Mouse (Mus musculus): ENCODE results near the gene Rps26. TPM values are rescaled to one million over a fixed set of nuclear protein-coding genes. Genes with fewer than 3 reads are reported as not detected.
"Not testable (repeated sequence)": the region's sequence is repeated elsewhere in the genome, so short reads cannot be mapped to it uniquely, and the experiment has no call there.

The Rps26 gene
- total RNA-seq, 2 experiments from 2014 or later, result 246 to 289 TPM

DNA sequence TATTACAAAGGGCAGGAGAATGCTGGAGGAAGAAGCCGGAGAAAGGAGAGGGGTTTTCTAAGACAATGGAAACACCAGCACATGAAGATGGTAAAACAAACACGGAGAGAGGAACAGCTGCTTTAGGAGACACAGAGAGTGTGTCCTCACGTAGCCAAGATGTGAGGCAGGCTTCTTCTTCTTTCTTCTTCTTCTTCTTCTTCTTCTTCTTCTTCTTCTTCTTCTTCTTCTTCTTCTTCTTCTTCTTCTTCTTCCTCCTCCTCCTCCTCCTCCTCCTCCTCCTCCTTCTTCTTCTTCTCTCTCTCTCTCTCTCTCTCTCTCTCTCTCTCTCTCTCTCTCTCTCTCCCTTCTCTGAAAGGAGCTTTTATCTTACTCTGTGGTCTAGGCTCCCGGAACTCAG, 12.7 kb downstream of the Rps26 start:
- DNase-seq, result not testable (repeated sequence)
- intact Hi-C loops (cut with DNase I), result loop anchor here (5.0 kb wide), 2 partner anchors 47 to 62 kb away; partner anchors contain the start of gene Pa2g4

DNA sequence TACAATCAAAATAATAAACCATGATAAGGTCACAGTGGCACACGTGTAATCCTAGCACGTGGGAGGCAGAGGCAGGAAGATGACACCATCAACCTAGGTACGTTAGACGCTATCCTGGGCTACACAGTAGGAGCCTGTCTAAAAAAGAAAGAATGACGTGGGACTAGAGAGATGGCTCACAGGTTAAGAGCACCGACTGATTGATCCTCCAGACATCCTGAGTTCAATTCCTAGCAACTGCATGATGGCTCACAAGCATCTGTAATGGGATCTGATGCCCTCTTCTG, 13.4 kb downstream of the Rps26 start:
- intact Hi-C loops (cut with DNase I), result loop anchor here (5.0 kb wide), 2 partner anchors 46 to 61 kb away; partner anchors contain the start of gene Pa2g4
- DNase-seq, result no peak

DNA sequence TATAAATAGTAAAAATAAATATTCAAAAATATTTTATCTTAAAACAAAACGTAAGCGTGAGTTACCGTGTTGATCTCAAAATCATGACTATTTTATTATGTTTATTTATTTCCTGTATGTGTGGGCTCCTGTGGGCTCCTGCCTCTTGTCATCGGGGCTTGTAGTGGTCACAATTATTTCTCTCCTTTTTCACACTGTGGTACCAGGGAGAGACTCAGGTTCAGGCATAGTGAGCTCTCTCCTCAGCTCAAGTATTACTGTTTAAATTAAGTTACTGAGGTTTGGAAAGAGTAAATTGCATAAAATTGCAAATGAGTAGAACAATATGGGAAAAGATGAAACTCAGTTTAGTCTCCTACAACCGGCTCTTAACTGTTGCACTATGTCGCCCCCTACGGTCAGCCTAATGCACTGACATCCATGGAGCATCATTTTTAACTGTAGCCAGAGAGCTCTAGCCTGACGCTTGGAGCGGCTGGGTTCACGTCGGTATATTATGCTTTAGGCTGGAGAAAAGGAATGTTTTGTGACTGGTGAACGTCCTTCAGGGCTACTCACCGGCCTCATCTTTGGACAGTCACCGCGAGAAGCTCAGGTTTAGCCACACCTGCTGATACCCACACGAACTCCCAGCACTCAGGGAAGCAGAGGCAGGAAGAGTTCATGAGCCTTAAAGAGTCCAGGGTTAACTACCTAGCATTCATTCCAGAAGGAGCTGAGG, 14.0 kb downstream of the Rps26 start:
- peak; percentile 71 to 82 for DNase-seq
- intact Hi-C loops (cut with DNase I), result loop anchor here (5.0 kb wide), 2 partner anchors 45 to 60 kb away; partner anchors contain the start of gene Pa2g4

GRCm38 (mm10) chr10:128606483-128606882, 20.1 kb downstream of the Rps26 start:
- intact Hi-C loops (cut with DNase I), result no loop called here
- DNase-seq, result no peak

DNA sequence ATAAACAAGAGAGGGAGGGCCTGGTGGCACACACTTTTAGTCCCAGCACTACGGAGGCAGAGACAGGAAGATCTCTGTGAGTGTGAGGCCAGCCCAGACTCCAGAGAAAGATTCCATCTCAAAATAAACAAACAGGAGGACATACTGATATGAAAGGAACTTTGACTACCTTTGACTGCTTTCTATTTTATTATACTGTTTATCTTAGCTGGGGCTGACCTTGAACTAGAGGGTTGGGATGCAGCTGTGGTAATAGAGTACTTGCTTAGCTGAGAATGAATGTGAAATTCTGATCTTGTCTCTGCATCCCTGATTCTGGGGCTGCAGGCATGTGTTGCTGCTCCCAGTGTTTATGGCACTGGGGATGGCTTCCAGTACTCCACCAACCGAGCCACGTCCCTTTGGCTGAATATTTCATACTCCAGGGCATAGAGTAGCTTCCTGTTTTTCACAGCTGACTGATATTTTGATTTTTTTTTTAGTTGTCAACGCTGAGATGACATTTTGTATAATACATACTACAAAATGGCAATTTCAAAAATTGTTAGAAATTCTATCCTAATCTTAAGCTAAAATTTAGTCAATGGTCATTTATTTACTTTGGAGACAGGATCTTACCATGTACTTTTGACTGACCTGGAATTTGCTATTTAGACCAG, 23.9 kb downstream of the Rps26 start:
- intact Hi-C loops (cut with DNase I), result no loop called here
- DNase-seq, result no peak

DNA sequence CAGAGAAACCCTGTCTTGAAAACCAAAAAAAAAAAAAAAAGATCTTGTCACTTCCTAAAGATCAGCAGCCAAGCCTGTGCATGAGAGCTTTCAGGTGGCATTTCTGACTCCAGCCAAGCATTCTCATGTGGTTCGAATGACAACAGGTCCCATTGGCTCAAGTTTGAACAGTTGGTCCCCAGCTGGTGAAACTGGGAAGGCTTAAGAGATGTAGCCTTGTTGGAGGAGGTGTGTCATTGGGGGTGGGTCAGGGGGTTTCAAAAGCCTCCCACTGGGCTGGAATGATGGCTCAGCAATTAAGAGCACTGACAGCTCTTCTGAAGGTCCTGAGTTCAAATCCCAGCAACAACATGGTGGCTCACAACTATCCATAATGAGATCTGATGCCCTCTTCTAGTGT, 25.0 kb downstream of the Rps26 start:
- intact Hi-C loops (cut with DNase I), result no loop called here
- DNase-seq, result no peak

DNA sequence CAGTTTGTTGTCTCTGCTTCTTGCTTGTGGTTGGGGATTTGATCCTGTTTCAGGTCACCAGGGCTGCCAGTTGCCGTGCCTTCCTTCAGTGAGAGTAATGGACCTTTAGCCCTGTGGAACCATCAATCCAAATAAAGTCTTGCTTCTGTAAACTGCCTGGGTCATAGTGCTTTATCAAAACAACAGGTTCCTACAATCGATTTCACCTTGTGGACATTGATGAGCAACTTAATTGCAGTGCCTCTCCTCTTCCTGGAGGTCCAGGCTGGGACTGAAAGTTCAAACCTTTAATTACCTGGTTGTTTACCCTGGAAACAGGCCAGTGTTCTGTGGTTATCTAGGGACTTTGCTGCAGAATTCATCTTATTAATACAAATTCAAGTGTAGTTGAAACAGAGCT, 28.1 kb downstream of the Rps26 start:
- intact Hi-C loops (cut with DNase I), result no loop called here
- DNase-seq, result no peak

DNA sequence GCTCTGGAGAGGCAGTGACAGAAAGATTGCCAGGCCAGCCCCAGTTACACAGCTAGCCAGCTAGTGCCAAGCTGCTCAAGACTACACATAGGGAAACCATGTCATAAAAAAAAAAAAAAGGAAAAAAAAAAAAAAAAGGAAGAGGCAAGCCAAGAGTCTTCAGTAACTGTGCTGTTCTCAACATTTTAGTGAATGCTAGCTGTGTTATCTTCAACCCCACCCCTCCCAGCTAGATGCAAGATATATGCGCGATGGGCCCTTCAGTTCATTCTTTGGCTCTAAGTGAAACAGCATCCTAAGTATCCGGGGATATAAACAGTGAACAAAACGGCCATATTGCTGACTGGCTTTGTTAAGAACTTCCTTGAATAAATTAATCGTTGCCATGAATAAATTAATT, 33.8 kb downstream of the Rps26 start:
- DNase-seq, result no peak
- intact Hi-C loops (cut with DNase I), result loop anchor here (5.0 kb wide), 1 partner anchor 40 kb away; no protein-coding TSS in a partner anchor

DNA sequence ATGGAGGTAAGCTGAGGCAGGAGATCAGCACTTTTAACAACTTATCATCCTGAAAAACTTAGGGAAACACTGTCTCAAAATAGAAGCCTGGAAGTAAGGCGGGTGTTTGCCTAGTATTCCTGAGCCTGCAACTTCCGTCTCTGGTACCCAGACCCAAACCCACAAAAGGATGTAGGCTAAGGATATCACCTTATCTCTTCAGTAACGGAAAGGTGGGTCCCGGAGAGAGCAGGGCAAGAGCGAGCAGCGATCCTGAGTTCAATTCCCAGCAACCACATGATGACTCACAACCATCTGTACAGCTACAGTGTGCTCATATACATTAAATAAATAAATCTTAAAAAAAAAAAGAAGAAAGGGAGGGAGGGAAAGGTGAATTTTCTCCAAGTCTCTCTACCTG, 35.1 kb downstream of the Rps26 start:
- DNase-seq, result no peak
- intact Hi-C loops (cut with DNase I), result loop anchor here (5.0 kb wide), 1 partner anchor 39 kb away; no protein-coding TSS in a partner anchor

DNA sequence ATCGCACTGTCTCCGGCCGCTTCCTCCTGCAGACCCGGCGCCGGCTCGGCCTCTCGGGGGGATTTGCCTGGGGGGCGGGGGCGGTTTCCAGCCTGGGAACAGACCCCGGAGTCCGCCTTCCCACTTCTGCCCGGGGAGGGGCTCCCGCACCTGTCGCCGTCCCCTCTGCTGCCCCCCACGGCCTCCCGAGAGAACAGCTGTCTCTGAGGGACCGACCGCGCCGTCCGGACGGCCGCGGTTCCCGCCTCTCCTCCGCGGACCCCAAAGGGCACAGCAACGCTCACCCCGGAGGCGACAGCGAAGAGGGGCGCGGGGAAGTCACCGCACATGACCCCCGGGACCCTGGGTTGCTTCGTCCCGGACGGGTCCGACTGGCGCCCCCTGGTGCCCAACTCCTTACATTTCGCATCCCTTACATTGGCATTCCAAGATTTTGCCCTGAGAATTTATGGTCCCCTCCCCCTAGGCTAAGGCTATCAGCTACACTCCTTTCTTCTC, 36.3 kb downstream of the Rps26 start:
- intact Hi-C loops (cut with DNase I), result loop anchor here (5.0 kb wide), 1 partner anchor 38 kb away; no protein-coding TSS in a partner anchor

DNA sequence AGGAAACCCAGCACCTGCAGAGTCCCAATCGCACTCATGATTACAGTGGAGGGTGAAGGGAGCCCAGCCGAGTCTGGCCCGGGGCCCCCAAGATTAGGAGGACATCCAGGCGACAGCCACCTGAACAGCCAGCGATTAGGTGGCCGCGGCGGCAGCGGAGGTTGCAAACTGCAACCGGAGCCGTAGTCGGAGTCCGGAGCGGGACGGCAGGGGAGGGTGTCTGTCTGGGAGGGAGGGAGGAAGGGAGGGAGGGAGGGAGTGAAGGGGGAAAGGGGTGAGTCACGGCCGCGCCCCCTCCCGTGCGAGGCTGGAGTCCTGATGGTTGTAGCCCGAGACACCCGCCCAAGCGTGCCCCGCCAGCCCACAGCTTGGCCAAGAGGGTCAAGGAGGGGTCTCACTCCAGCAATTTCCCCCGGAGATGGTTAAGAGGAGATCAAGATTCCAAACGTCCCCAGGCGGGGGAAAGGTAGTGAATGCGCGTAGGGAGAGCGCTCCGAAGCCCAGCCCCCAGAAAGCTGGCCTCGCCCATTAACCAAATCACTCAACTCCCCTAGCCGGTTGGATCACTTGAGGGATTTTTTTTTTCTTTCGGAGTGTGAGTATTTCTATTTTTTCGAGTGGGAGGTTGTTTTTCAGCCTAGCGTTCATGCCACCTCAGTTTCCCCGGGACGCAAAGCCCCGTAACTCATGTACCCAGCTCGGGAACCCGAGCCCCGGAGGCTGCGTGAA, 36.9 kb downstream of the Rps26 start, which contains the start of gene Erbb3:
Gene Erbb3, minus strand, starts transcription at position 189 of the 729 bp plus-strand sequence.
- DNase-seq, result peak; percentile 42 to 52
- intact Hi-C loops (cut with DNase I), result loop anchor here (5.0 kb wide), 1 partner anchor 37 kb away; no protein-coding TSS in a partner anchor

More for the DNA sequence above, 36.3 kb downstream of the Rps26 start:
- peak; percentile 66 to 73 for DNase-seq

DNA sequence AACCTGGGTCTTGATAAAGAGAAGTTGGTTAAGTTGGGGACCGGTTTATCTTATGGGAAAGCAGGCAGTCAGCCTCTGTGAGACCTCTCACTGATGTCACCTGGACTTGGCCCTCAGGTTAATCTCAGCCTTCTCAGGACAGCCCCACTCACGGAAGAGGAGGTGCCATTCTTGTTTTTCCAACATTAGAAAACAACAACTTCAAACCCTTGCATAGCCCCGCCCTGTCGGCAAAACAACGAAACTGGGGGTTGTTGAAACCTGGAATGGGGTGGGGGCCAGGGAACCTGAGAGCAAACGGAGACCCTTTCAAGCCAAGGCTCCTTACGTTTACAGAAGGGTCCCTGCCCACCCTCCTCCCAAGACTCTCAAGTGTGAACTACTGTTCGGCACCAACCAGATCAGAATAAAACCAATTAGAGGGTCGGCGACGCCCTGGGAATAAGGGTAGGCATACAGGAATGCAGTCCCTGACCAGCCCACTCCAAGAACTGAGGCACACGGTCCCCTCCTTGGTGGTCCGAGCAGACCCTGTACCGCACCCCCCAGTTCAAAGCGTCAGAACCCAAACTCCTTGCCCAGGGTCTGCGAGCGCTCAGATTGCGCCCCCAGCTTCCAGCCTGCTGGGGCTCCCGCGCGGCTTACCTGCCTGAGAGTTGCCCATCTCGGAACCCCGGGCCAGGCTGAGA, 37.6 kb downstream of the Rps26 start:
- intact Hi-C loops (cut with DNase I), result no loop called here
- DNase-seq, result no peak

DNA sequence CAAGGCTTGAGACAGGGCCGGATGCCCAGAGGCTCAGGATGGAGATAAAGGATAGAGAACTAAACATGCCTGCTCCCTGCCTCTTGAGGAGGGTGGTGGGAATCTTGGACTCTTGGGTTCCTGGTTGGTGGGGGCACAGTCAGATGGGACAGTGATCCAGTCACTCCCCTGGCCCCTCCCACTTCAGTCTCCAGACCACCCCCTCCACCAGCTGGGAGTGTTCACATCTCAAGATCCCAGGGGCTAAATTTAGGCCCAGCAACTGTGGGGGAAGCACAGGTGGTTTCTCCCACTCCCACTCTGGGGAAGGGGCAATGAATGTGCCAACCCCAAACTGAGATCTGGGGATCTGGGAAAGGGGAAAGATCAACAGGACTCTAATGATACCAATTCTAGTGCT, 38.4 kb downstream of the Rps26 start:
- DNase-seq, result no peak
- intact Hi-C loops (cut with DNase I), result no loop called here

GRCm38 (mm10) chr10:128587697-128588096, 38.9 kb downstream of the Rps26 start:
- no peak for DNase-seq
- intact Hi-C loops (cut with DNase I), result no loop called here

DNA sequence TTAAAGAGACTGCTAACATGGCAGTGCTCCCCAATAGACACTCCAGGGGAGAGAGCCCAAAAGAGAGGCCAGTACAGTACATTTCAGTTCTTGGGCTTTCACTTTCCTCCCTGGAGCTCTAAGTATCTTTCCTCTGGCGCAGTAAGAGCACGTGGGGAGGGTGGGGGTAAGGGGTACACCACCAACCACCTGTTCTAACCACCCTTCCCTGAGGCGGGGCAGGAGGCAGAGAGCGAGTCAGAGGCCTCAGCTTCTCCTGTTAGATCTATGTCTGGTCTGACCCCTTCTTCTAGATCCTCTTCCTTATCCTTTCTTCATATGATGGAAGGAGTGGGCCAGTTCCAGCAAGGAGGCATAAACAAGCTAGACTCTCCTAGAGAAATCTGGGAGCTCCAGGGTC, 39.4 kb downstream of the Rps26 start:
- intact Hi-C loops (cut with DNase I), result no loop called here

GRCm38 (mm10) chr10:128586546-128586945, 40.0 kb downstream of the Rps26 start:
- DNase-seq, result no peak
- intact Hi-C loops (cut with DNase I), result no loop called here

More for the DNA sequence above, 39.4 kb downstream of the Rps26 start:
- no peak for DNase-seq

DNA sequence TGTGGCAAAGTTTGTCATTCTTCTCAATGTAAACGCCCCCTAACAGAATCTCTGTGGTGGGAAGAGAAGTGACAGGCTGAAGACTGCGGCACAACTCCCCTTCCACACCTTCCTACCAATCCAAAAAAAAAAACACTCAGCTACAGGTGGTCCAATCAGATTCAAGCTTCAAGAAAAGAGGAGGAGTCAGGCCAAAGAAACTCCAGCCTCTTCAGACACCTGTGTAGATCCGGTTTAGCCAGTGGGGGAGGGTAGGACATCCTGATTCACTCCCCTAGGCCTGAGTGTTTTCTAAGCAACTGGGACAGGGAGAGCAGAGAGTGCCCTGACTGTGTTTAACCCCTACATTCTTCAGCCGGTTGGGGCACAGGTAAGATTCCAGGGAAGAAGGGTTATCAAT, 42.2 kb downstream of the Rps26 start:
- no peak for DNase-seq
- intact Hi-C loops (cut with DNase I), result no loop called here

- intact Hi-C loops (cut with DNase I), result loop anchor here (2.0 kb wide), 1 partner anchor 17 kb away; no protein-coding TSS in a partner anchor
- peak; percentile 44 to 51 for DNase-seq
Measured at GRCm38 (mm10) chr10:128583644-128584043, 42.9 kb downstream of the Rps26 start.

DNA sequence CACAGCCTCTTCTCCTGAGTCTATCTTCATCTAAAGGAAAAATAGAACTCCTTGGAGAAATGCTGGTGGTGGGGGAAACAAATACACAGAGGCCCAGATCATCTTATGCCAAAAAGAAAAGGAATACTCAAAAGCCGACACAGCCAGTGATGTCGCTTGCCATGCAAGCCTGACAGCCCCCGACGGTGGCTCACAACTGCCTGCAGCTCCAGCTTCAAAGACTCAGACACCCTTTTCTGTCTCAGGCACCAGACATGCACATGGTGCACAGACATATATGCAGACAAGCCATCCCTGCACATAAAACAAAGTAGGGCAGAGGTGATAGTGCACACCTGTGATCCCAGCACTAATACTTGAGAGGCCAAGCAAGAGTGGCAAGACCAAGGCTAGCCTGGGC, 46.8 kb downstream of the Rps26 start:
- intact Hi-C loops (cut with DNase I), result no loop called here
- no peak for DNase-seq

DNA sequence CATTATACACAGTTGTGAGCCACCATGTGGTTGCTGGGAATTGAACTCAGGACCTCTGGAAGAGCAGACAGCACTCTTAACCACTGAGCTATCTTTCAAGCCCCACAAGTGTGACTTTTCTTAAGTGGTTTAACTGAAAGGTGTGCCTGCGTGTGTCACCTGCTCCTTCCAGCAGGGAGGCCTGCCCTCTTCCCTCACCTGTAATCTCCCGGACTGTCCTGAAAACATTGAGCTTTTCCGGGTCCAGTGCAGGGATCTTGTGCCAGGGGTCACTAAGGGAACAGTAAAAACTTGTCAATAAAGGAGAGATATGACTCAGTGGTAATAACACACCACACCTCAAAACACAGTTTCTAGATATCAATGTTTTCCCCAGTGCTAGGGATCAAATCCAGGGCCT, 47.2 kb downstream of the Rps26 start:
- intact Hi-C loops (cut with DNase I), result no loop called here
- DNase-seq, result no peak
